In genomic region chr7:24133996-24134828, GRCm38 (mm10) we compare ENCODE assay signal across 8 mouse cellular contexts. TPM values are rescaled to one million over a fixed set of nuclear protein-coding genes. Genes with fewer than 3 reads are reported as not detected.
DNase-seq lines count a peak whose midpoint lies in the region; ATAC-seq and TF ChIP-seq lines count a peak whose summit lies in the region.

TSS of gene Zfp235 (plus strand) at chr7:24134169.

- TF ChIP-seq POLR2A in bone marrow macrophage, adult 2 months (IDR thresholded peaks at IDR 0.05; ENCODE audit: borderline replicate concordance, low read depth, low read length) = no peak
- peak; percentile 94 for TF ChIP-seq POLR2A in embryonic fibroblast, embryonic 13.5 days (IDR thresholded peaks at IDR 0.05; ENCODE audit: low read depth, low read length)

- DNase-seq in A20 (ENCODE audit: low read depth, low spot score) = peak; percentile 85
- peak; percentile 87 to 88 for DNase-seq in heart, adult 9 months (ENCODE audit: low spot score in 2 of 2)
- DNase-seq in liver = peak; percentile 85
- DNase-seq in spleen, postnatal 4 days (ENCODE audit: low spot score in 2 of 2) = peak; percentile 75 to 87

- peaks cover 34% of the 10 kb centered on the region for H3K36me3 ChIP-seq in kidney, embryonic 15.5 days

- H3K27me3 ChIP-seq in kidney, embryonic 15.5 days = no peaks in the 10 kb centered on the region

- peak within 1 kb of the TSS; percentile 66 for H3K9ac ChIP-seq in kidney, embryonic 15.5 days

- ATAC-seq in kidney, embryonic 15.5 days (replicated peaks; ENCODE audit: low FRiP score) = peak; percentile 97
- peak; percentile 98 for ATAC-seq in monocyte, adult 5-6 weeks (replicated peaks; ENCODE audit: insufficient number of reproducible peaks, low FRiP score, low TSS enrichment, poor library complexity, severe bottlenecking)

- H3K27ac ChIP-seq in bone marrow macrophage, adult 2 months (ENCODE audit: insufficient read depth, low read depth, low read length) = no peak within 1 kb of the TSS
- H3K27ac ChIP-seq in embryonic fibroblast, embryonic 13.5 days (ENCODE audit: insufficient read depth, low read length) = no peak within 1 kb of the TSS
- peak within 1 kb of the TSS; percentile 11; the same call in 1 of the 2 replicates for H3K27ac ChIP-seq in kidney, embryonic 15.5 days

- peaks cover 5% of the 10 kb centered on the region for H3K4me1 ChIP-seq in bone marrow macrophage, adult 2 months (ENCODE audit: control insufficient read depth, insufficient read depth, low read length)
- no peaks in the 10 kb centered on the region for H3K4me1 ChIP-seq in embryonic fibroblast, embryonic 13.5 days (ENCODE audit: control insufficient read depth, insufficient read depth, low read length)
- peaks cover 12% of the 10 kb centered on the region for H3K4me1 ChIP-seq in kidney, embryonic 15.5 days

- peak within 1 kb of the TSS; percentile 97 for H3K4me3 ChIP-seq in bone marrow macrophage, adult 2 months (ENCODE audit: insufficient read depth, low read length)
- H3K4me3 ChIP-seq in embryonic fibroblast, embryonic 13.5 days (ENCODE audit: insufficient read depth, low read length) = peak within 1 kb of the TSS; percentile 76
- H3K4me3 ChIP-seq in kidney, embryonic 15.5 days (replicated peaks) = peak within 1 kb of the TSS; percentile 67

- no peaks in the 10 kb centered on the region for H3K9me3 ChIP-seq in kidney, embryonic 15.5 days (replicated peaks)

- TF ChIP-seq CTCF in bone marrow macrophage, adult 2 months (IDR thresholded peaks at IDR 0.05; ENCODE audit: low read depth, low read length) = no peak
- TF ChIP-seq CTCF in embryonic fibroblast, embryonic 13.5 days (IDR thresholded peaks at IDR 0.05; ENCODE audit: borderline replicate concordance, insufficient read depth, low read length) = no peak

- H3K4me2 ChIP-seq in kidney, embryonic 15.5 days = peak within 1 kb of the TSS; percentile 69

- WGBS in kidney, embryonic 15.5 days = 2% methylated on average over 32 of the region's 32 CpGs

RNA-seq across cellular contexts. Expression of gene Zfp235, which starts in this region (rescaled TPM):
- polyA plus RNA-seq in bone marrow macrophage, adult 2 months (2012; ENCODE audit: insufficient read depth, insufficient read length, missing spikeins) = 6.4 and 7.0 TPM in 2 replicates
- 5.8 and 6.0 TPM in 2 replicates for polyA plus RNA-seq in embryonic fibroblast, embryonic 13.5 days (2011; ENCODE audit: insufficient read length, low read depth, missing spikeins)
- polyA plus RNA-seq in kidney, embryonic 15.5 days (2015; fragmentation: Nextera tagmentation; extraction: Ambion mirVana) = 17.9 and 18.3 TPM in 2 replicates
- 4.9 to 11.2 TPM (median 7.6 TPM) in 3 replicates for total RNA-seq in monocyte, adult 5-6 weeks (2017)
